Mouse (Mus musculus): ENCODE results near the gene 4921536K21Rik. TPM values are rescaled to one million over a fixed set of nuclear protein-coding genes. Genes with fewer than 3 reads are reported as not detected.

The 4921536K21Rik gene
- total RNA-seq, 2 experiments from 2014 or later: 0.25 to 0.39 TPM

- DNase-seq (ENCODE audit: low spot score in 2 of 2): peak; percentile 77 to 86
- intact Hi-C loops (cut with DNase I): loop anchor here (5.0 kb wide), 1 partner anchor 36 kb away; no protein-coding TSS in a partner anchor
Measured at GRCm38 (mm10) chr11:3863454-3864112, 31.3 kb downstream of the 4921536K21Rik start, which contains the start of gene Osbp2. Gene Osbp2, minus strand, starts transcription at chr11:3863903.

GRCm38 (mm10) chr11:3862661-3863453 is 32.0 kb downstream of the 4921536K21Rik start:
- intact Hi-C loops (cut with DNase I): loop anchor here (5.0 kb wide), 1 partner anchor 36 kb away; no protein-coding TSS in a partner anchor
- DNase-seq (ENCODE audit: low spot score in 2 of 2): no peak

GRCm38 (mm10) chr11:3860361-3860760 is 34.5 kb downstream of the 4921536K21Rik start:
- intact Hi-C loops (cut with DNase I): loop anchor here (5.0 kb wide), 1 partner anchor 33 kb away; no protein-coding TSS in a partner anchor

GRCm38 (mm10) chr11:3859778-3860177 is 35.1 kb downstream of the 4921536K21Rik start:
- intact Hi-C loops (cut with DNase I): loop anchor here (5.0 kb wide), 1 partner anchor 32 kb away; no protein-coding TSS in a partner anchor
- DNase-seq (ENCODE audit: low spot score in 2 of 2): no peak

More at GRCm38 (mm10) chr11:3860361-3860760, 34.5 kb downstream of the 4921536K21Rik start:
- no peak for DNase-seq (ENCODE audit: low spot score in 2 of 2)

GRCm38 (mm10) chr11:3857902-3858301 is 37.0 kb downstream of the 4921536K21Rik start:
- no peak for DNase-seq (ENCODE audit: low spot score in 2 of 2)
- intact Hi-C loops (cut with DNase I): no loop called here

GRCm38 (mm10) chr11:3855846-3856245 is 39.1 kb downstream of the 4921536K21Rik start:
- intact Hi-C loops (cut with DNase I): no loop called here
- DNase-seq (ENCODE audit: low spot score in 2 of 2): peak in 1 of 2 experiments; percentile 74

GRCm38 (mm10) chr11:3854156-3854555 is 40.7 kb downstream of the 4921536K21Rik start:
- intact Hi-C loops (cut with DNase I): no loop called here
- no peak for DNase-seq (ENCODE audit: low spot score in 2 of 2)

GRCm38 (mm10) chr11:3853481-3854034 is 41.3 kb downstream of the 4921536K21Rik start:
- peak; percentile 66 to 91 for DNase-seq (ENCODE audit: low spot score in 2 of 2)
- intact Hi-C loops (cut with DNase I): loop anchor here (1.0 kb wide), 1 partner anchor 20 kb away; no protein-coding TSS in a partner anchor

GRCm38 (mm10) chr11:3853031-3853430 is 41.9 kb downstream of the 4921536K21Rik start:
- intact Hi-C loops (cut with DNase I): loop anchor here (1.0 kb wide), 1 partner anchor 20 kb away; no protein-coding TSS in a partner anchor
- DNase-seq (ENCODE audit: low spot score in 2 of 2): no peak

GRCm38 (mm10) chr11:3851872-3852271 is 43.0 kb downstream of the 4921536K21Rik start:
- DNase-seq (ENCODE audit: low spot score in 2 of 2): peak in 1 of 2 experiments; percentile 75
- intact Hi-C loops (cut with DNase I): no loop called here

GRCm38 (mm10) chr11:3850746-3851277 is 44.1 kb downstream of the 4921536K21Rik start:
- intact Hi-C loops (cut with DNase I): no loop called here
- no peak for DNase-seq (ENCODE audit: low spot score in 2 of 2)

GRCm38 (mm10) chr11:3850315-3850614 is 44.6 kb downstream of the 4921536K21Rik start:
- DNase-seq (ENCODE audit: low spot score in 2 of 2): peak; percentile 50 to 86
- intact Hi-C loops (cut with DNase I): no loop called here

- no peak for DNase-seq (ENCODE audit: low spot score in 2 of 2)
- intact Hi-C loops (cut with DNase I): no loop called here
Measured at GRCm38 (mm10) chr11:3849469-3850314, 45.2 kb downstream of the 4921536K21Rik start.

GRCm38 (mm10) chr11:3846351-3846750 is 48.5 kb downstream of the 4921536K21Rik start:
- intact Hi-C loops (cut with DNase I): no loop called here
- no peak for DNase-seq (ENCODE audit: low spot score in 2 of 2)

GRCm38 (mm10) chr11:3843943-3844734 is 50.8 kb downstream of the 4921536K21Rik start:
- DNase-seq (ENCODE audit: low spot score in 2 of 2): no peak
- intact Hi-C loops (cut with DNase I): no loop called here

Data from left cerebral cortex, postnatal 25 days (tissue).